Mouse (Mus musculus) ES-Bruce4 (cell line): Measurements from ENCODE around the gene Tom1l2.

Experiments used
- CTCF ChIP-seq: IDR thresholded peaks from one replicate; pipeline ENCODE4 v1.8.1; 2011; ENCODE audit warnings: low read depth, low read length
- POLR2A ChIP-seq: IDR thresholded peaks from one replicate; pipeline ENCODE4 v1.8.1; 2011; ENCODE audit warnings: low read length; ENCODE audit not compliant: insufficient read depth

DNA sequence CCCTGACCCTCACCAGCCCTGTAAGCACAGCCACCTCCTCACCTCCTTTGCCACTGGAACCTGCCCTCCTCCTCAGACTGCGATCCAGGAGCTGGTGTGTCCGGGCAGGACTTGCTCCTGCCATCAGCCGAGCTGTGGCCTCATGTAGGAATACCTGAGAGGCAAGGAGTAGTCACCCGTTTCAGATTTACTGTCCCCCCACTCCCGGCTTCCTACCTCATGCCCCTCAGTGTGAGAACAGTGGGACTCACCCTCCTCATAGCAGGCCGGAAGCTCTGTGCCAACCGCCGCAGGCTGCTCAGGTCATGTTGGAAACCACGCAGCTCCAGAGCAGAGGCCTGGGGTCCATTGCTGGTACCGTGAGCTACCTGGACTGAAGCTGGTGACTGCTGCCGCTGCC lies 152.3 kb downstream of the Tom1l2 start:
- TF ChIP-seq CTCF: no peak
- TF ChIP-seq POLR2A: no peak
